Mouse (Mus musculus): ENCODE data around the gene Mrpl33. TPM values are rescaled to one million over a fixed set of nuclear protein-coding genes. Genes with fewer than 3 reads are reported as not detected.
A peak's percentile ranks its signal among the peaks of the same experiment; 100 is the strongest.

The Mrpl33 gene
- polyA plus RNA-seq, 1 experiment = 165 TPM

DNA sequence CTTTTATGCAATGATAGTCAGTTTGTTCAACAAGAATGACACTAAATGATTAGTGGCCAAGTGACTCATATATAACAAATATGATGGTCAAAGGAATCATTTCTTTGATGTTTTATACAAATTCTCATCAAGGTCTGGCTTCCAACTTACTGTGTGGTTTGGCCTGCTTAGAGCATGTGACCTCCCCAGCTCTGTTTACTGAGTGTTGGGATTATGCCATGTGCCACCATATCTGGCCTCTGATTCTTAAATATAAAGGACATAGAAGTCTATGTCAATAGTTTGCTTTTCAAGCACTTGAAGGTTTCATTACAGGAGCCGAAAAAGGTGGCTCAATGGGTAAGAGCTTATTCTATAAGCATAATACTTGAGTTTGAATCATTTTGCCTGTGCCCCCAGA is 85.6 kb downstream of the Mrpl33 start:
- TF ChIP-seq CTCF (IDR thresholded peaks at IDR 0.05; ENCODE audit: borderline replicate concordance, insufficient read depth, low read length) (no peak), POLR2A (IDR thresholded peaks at IDR 0.05; ENCODE audit: low read depth, low read length) (no peak)
- no peaks in the 10 kb centered on the region for H3K4me1 ChIP-seq (ENCODE audit: control insufficient read depth, insufficient read depth, low read length)
- H3K4me3 ChIP-seq (ENCODE audit: insufficient read depth, low read length) = no peak overlapping the region
- H3K27ac ChIP-seq (ENCODE audit: insufficient read depth, low read length) = no peak overlapping the region

DNA sequence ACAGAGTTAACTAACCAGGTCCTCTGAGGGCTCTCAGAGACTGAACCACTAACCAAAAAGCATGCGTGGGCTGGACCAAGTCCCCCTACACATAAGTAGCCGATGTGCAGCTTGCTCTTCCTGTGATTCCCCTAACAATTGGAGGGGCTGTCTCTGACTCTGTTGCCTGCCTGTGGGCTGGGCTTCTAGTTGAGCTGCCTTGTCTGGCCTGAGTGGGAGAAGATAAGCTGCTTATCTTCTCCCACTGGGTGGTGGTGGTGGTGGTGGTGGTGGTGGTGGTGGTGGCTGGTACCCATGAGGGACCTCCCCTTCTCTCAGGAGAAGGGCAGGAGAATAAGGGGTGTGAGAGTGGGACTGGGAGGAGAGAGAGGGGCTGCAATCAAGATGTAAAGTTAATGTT is 89.3 kb downstream of the Mrpl33 start:
- Histone ChIP-seq H3K27ac (ENCODE audit: insufficient read depth, low read length) (no peak overlapping the region), H3K4me3 (ENCODE audit: insufficient read depth, low read length) (no peak overlapping the region), H3K4me1 (ENCODE audit: control insufficient read depth, insufficient read depth, low read length) (no peaks in the 10 kb centered on the region)
- TF ChIP-seq CTCF (IDR thresholded peaks at IDR 0.05; ENCODE audit: borderline replicate concordance, insufficient read depth, low read length) (no peak), POLR2A (IDR thresholded peaks at IDR 0.05; ENCODE audit: low read depth, low read length) (no peak)

GRCm38 (mm10) chr5:31687972-31688371 is 91.2 kb downstream of the Mrpl33 start:
- no peak overlapping the region for H3K27ac ChIP-seq (ENCODE audit: insufficient read depth, low read length)
- H3K4me3 ChIP-seq (ENCODE audit: insufficient read depth, low read length) = no peak overlapping the region
- H3K4me1 ChIP-seq (ENCODE audit: control insufficient read depth, insufficient read depth, low read length) = no peaks in the 10 kb centered on the region; the same call in 1 of the 2 replicates
- TF ChIP-seq CTCF (IDR thresholded peaks at IDR 0.05; ENCODE audit: borderline replicate concordance, insufficient read depth, low read length) (no peak), POLR2A (IDR thresholded peaks at IDR 0.05; ENCODE audit: low read depth, low read length) (no peak)

GRCm38 (mm10) chr5:31693191-31693590 is 96.5 kb downstream of the Mrpl33 start:
- no peak for TF ChIP-seq POLR2A (IDR thresholded peaks at IDR 0.05; ENCODE audit: low read depth, low read length)
- TF ChIP-seq CTCF (IDR thresholded peaks at IDR 0.05; ENCODE audit: borderline replicate concordance, insufficient read depth, low read length) = no peak

GRCm38 (mm10) chr5:31696971-31697643 is 100.4 kb downstream of the Mrpl33 start, which contains the start of gene Rbks:
TSS of gene Rbks (minus strand) at chr5:31697627.
- H3K27ac ChIP-seq (ENCODE audit: insufficient read depth, low read length) = peak within 1 kb of the TSS; percentile 94
- peak within 1 kb of the TSS; percentile 56 for H3K4me3 ChIP-seq (ENCODE audit: insufficient read depth, low read length)
- peaks cover 6% of the 10 kb centered on the region for H3K4me1 ChIP-seq (ENCODE audit: control insufficient read depth, insufficient read depth, low read length)
- TF ChIP-seq POLR2A (IDR thresholded peaks at IDR 0.05; ENCODE audit: low read depth, low read length) (0 out of 2 replicates have a peak, but pooled peaks have one; percentile 42), CTCF (IDR thresholded peaks at IDR 0.05; ENCODE audit: borderline replicate concordance, insufficient read depth, low read length) (no peak)

More at GRCm38 (mm10) chr5:31693191-31693590, 96.5 kb downstream of the Mrpl33 start:
- Histone ChIP-seq H3K27ac (ENCODE audit: insufficient read depth, low read length) (peak overlapping the region; percentile 72), H3K4me3 (ENCODE audit: insufficient read depth, low read length) (no peak overlapping the region), H3K4me1 (ENCODE audit: control insufficient read depth, insufficient read depth, low read length) (peaks cover 4% of the 10 kb centered on the region; the same call in 1 of the 2 replicates)

- Histone ChIP-seq H3K4me1 (ENCODE audit: control insufficient read depth, insufficient read depth, low read length) (peaks cover 6% of the 10 kb centered on the region), H3K4me3 (ENCODE audit: insufficient read depth, low read length) (peak within 1 kb of the TSS; percentile 56), H3K27ac (ENCODE audit: insufficient read depth, low read length) (peak within 1 kb of the TSS; percentile 94)
- TF ChIP-seq POLR2A (IDR thresholded peaks at IDR 0.05; ENCODE audit: low read depth, low read length) (peak; percentile 54), CTCF (IDR thresholded peaks at IDR 0.05; ENCODE audit: borderline replicate concordance, insufficient read depth, low read length) (no peak)
Measured at GRCm38 (mm10) chr5:31697644-31698296, 101.0 kb downstream of the Mrpl33 start, which contains the start of gene Babam2. TSS of gene Babam2 (plus strand) at chr5:31697684.

GRCm38 (mm10) chr5:31698297-31698726 is 101.6 kb downstream of the Mrpl33 start:
- H3K4me1 ChIP-seq (ENCODE audit: control insufficient read depth, insufficient read depth, low read length) = peaks cover 6% of the 10 kb centered on the region
- TF ChIP-seq POLR2A (IDR thresholded peaks at IDR 0.05; ENCODE audit: low read depth, low read length) = peak; percentile 64
- TF ChIP-seq CTCF (IDR thresholded peaks at IDR 0.05; ENCODE audit: borderline replicate concordance, insufficient read depth, low read length) = no peak
- H3K4me3 ChIP-seq (ENCODE audit: insufficient read depth, low read length) = peak overlapping the region; percentile 51
- peak overlapping the region; percentile 94 for H3K27ac ChIP-seq (ENCODE audit: insufficient read depth, low read length)

DNA sequence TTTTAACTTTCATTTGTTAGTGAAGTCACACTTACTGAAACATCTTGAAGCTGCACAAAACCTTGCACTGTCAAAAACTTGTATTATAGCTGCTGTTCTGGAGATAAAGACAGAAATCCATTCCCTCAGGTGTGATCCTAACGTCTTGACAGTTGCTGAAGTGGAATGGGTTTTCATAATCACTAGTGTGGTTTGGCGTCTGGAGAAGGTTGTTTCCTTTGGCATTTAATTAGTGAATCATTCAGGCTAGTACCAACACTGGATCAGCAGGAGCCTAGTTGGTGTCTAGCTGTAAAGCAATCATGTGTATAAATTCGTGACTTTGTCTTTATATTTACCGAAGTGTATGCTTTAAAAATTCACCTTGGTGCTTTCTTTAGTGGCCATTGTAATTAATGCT is 102.2 kb downstream of the Mrpl33 start:
- peak overlapping the region; percentile 94 for H3K27ac ChIP-seq (ENCODE audit: insufficient read depth, low read length)
- H3K4me1 ChIP-seq (ENCODE audit: control insufficient read depth, insufficient read depth, low read length) = peaks cover 6% of the 10 kb centered on the region
- no peak for TF ChIP-seq CTCF (IDR thresholded peaks at IDR 0.05; ENCODE audit: borderline replicate concordance, insufficient read depth, low read length)
- no peak for TF ChIP-seq POLR2A (IDR thresholded peaks at IDR 0.05; ENCODE audit: low read depth, low read length)
- no peak overlapping the region for H3K4me3 ChIP-seq (ENCODE audit: insufficient read depth, low read length)

GRCm38 (mm10) chr5:31699397-31699796 is 102.7 kb downstream of the Mrpl33 start:
- Histone ChIP-seq H3K4me1 (ENCODE audit: control insufficient read depth, insufficient read depth, low read length) (peaks cover 6% of the 10 kb centered on the region), H3K4me3 (ENCODE audit: insufficient read depth, low read length) (no peak overlapping the region), H3K27ac (ENCODE audit: insufficient read depth, low read length) (peak overlapping the region; percentile 94)
- no peak for TF ChIP-seq POLR2A (IDR thresholded peaks at IDR 0.05; ENCODE audit: low read depth, low read length)
- no peak for TF ChIP-seq CTCF (IDR thresholded peaks at IDR 0.05; ENCODE audit: borderline replicate concordance, insufficient read depth, low read length)

- Histone ChIP-seq H3K4me3 (ENCODE audit: insufficient read depth, low read length) (no peak overlapping the region), H3K4me1 (ENCODE audit: control insufficient read depth, insufficient read depth, low read length) (no peaks in the 10 kb centered on the region), H3K27ac (ENCODE audit: insufficient read depth, low read length) (no peak overlapping the region)
- no peak for TF ChIP-seq POLR2A (IDR thresholded peaks at IDR 0.05; ENCODE audit: low read depth, low read length)
Measured at GRCm38 (mm10) chr5:31704971-31705370, 108.2 kb downstream of the Mrpl33 start.

All from embryonic fibroblast, embryonic 13.5 days (primary cell).